Mouse (Mus musculus) ES-Bruce4 (cell line): ENCODE measurements around the gene Ube2v1.

Experiments
- CTCF ChIP-seq: IDR thresholded peaks from one replicate; pipeline ENCODE4 v1.8.1; 2011; ENCODE audit warnings: low read depth, low read length
- EP300 ChIP-seq: IDR thresholded peaks from 2 replicates; pipeline ENCODE4 v1.6.1; 2011; ENCODE audit warnings: low read depth, low read length; ENCODE audit not compliant: insufficient read depth
- POLR2A ChIP-seq: IDR thresholded peaks from one replicate; pipeline ENCODE4 v1.8.1; 2011; ENCODE audit warnings: low read length; ENCODE audit not compliant: insufficient read depth

- TF ChIP-seq CTCF: no peak
- TF ChIP-seq POLR2A: no peak
- 0 out of 2 replicates have a peak, but pooled peaks have one; percentile 54 for TF ChIP-seq EP300
Measured at GRCm38 (mm10) chr2:167571442-167572220, 60.3 kb downstream of the Ube2v1 start.
